8 mouse cellular contexts compared by ENCODE assay signal in genomic region chr13:47104856-47105541, GRCm38 (mm10). TPM values are rescaled to one million over a fixed set of nuclear protein-coding genes. Genes with fewer than 3 reads are reported as not detected.
DNase-seq lines count a peak whose midpoint lies in the region; ATAC-seq lines count a peak whose summit lies in the region.

No protein-coding gene starts in this region.

- intact Hi-C loops in left cerebral cortex, postnatal 10 days (cut with DNase I): no loop called here

- peak; percentile 14 to 44 for DNase-seq in left cerebral cortex, postnatal 10 days (ENCODE audit: extremely low spot score in 1 of 2, low spot score in 2 of 2)
- DNase-seq in left cerebral cortex, adult 8-10 months (ENCODE audit: low spot score in 2 of 2): no peak
- peak; percentile 12 for DNase-seq in adrenal gland, postnatal 25 days
- peak; percentile 60 for DNase-seq in induced T-regulatory cell, adult 2 months (ENCODE audit: low read depth)
- DNase-seq in frontal cortex, postnatal 10 days (ENCODE audit: low spot score in 2 of 2): no peak

- H3K4me3 ChIP-seq in forebrain, embryonic 13.5 days: peak overlapping the region; percentile 98
- H3K4me3 ChIP-seq in liver, embryonic 15.5 days (replicated peaks): peak overlapping the region; percentile 99
- peak overlapping the region; percentile 95 for H3K4me3 ChIP-seq in neural tube, embryonic 12.5 days

- under 1% methylated on average over 25 of the region's 25 CpGs for WGBS in forebrain, embryonic 13.5 days
- WGBS in liver, embryonic 15.5 days (ENCODE audit: insufficient replicate concordance): under 1% methylated on average over 25 of the region's 25 CpGs
- WGBS in neural tube, embryonic 12.5 days: under 1% methylated on average over 25 of the region's 25 CpGs

- H3K27ac ChIP-seq in forebrain, embryonic 13.5 days: peak overlapping the region; percentile 100
- peak overlapping the region; percentile 100 for H3K27ac ChIP-seq in liver, embryonic 15.5 days (replicated peaks)
- H3K27ac ChIP-seq in neural tube, embryonic 12.5 days: no peak overlapping the region; the same call in 1 of the 2 replicates

- H3K9me3 ChIP-seq in forebrain, embryonic 13.5 days (replicated peaks): no peaks in the 10 kb centered on the region
- no peaks in the 10 kb centered on the region for H3K9me3 ChIP-seq in liver, embryonic 15.5 days (replicated peaks)
- H3K9me3 ChIP-seq in neural tube, embryonic 12.5 days: no peaks in the 10 kb centered on the region

- peak overlapping the region; percentile 77 for H3K4me2 ChIP-seq in forebrain, embryonic 13.5 days
- H3K4me2 ChIP-seq in liver, embryonic 15.5 days: peak overlapping the region; percentile 78
- H3K4me2 ChIP-seq in neural tube, embryonic 12.5 days (replicated peaks): peak overlapping the region; percentile 68

- H3K36me3 ChIP-seq in forebrain, embryonic 13.5 days (ENCODE audit: poor library complexity, severe bottlenecking): peaks cover 11% of the 10 kb centered on the region
- H3K36me3 ChIP-seq in liver, embryonic 15.5 days (replicated peaks): peaks cover 33% of the 10 kb centered on the region
- H3K36me3 ChIP-seq in neural tube, embryonic 12.5 days: peaks cover 8% of the 10 kb centered on the region

- ATAC-seq in forebrain, embryonic 13.5 days: no peak
- no peak for ATAC-seq in liver, embryonic 15.5 days (ENCODE audit: insufficient read depth)
- ATAC-seq in neural tube, embryonic 12.5 days (ENCODE audit: low FRiP score, low read depth): no peak

- H3K9ac ChIP-seq in forebrain, embryonic 13.5 days: peak overlapping the region; percentile 98
- H3K9ac ChIP-seq in liver, embryonic 15.5 days: peak overlapping the region; percentile 100
- H3K9ac ChIP-seq in neural tube, embryonic 12.5 days: peak overlapping the region; percentile 90

- H3K27me3 ChIP-seq in forebrain, embryonic 13.5 days: no peaks in the 10 kb centered on the region
- H3K27me3 ChIP-seq in liver, embryonic 15.5 days: no peaks in the 10 kb centered on the region
- no peaks in the 10 kb centered on the region for H3K27me3 ChIP-seq in neural tube, embryonic 12.5 days (replicated peaks)

- H3K4me1 ChIP-seq in forebrain, embryonic 13.5 days: peaks cover 29% of the 10 kb centered on the region
- H3K4me1 ChIP-seq in liver, embryonic 15.5 days (replicated peaks): peaks cover 53% of the 10 kb centered on the region
- H3K4me1 ChIP-seq in neural tube, embryonic 12.5 days: peaks cover 15% of the 10 kb centered on the region

RNA-seq across cellular contexts. Expression of gene Dek, which starts 1.0 kb away (rescaled TPM):
- total RNA-seq in left cerebral cortex, postnatal 10 days (2021): 10 to 100 TPM; 56.2 to 56.8 TPM
- total RNA-seq in left cerebral cortex, adult 8-10 months (2022): 10 to 100 TPM; 53.1 to 58.2 (median 56.6) TPM
- total RNA-seq in adrenal gland, postnatal 25 days (2021): 80.0 and 81.6 TPM in 2 replicates
- 336 and 341 TPM in 2 replicates for polyA plus RNA-seq in forebrain, embryonic 13.5 days (2015; fragmentation: Nextera tagmentation; extraction: Ambion mirVana)
- 317 and 361 TPM in 2 replicates for polyA plus RNA-seq in liver, embryonic 15.5 days (2015; fragmentation: Nextera tagmentation; extraction: Ambion mirVana)
- polyA plus RNA-seq in neural tube, embryonic 12.5 days (2016; fragmentation: Nextera tagmentation; extraction: Ambion mirVana): 224 and 242 TPM in 2 replicates

RNA-seq across cellular contexts. Expression of gene Rnf144b, which starts 17.5 kb away (rescaled TPM):
- 10 to 100 TPM; 15.0 to 16.1 TPM for total RNA-seq in left cerebral cortex, postnatal 10 days (2021)
- total RNA-seq in left cerebral cortex, adult 8-10 months (2022): 10 to 100 TPM; 23.9 to 28.6 (median 26.7) TPM
- total RNA-seq in adrenal gland, postnatal 25 days (2021): 2.8 and 3.9 TPM in 2 replicates
- 0.19 and 0.33 TPM in 2 replicates for polyA plus RNA-seq in forebrain, embryonic 13.5 days (2015; fragmentation: Nextera tagmentation; extraction: Ambion mirVana)
- polyA plus RNA-seq in liver, embryonic 15.5 days (2015; fragmentation: Nextera tagmentation; extraction: Ambion mirVana): 1.8 and 2.1 TPM in 2 replicates
- 0.84 and 1.0 TPM in 2 replicates for polyA plus RNA-seq in neural tube, embryonic 12.5 days (2016; fragmentation: Nextera tagmentation; extraction: Ambion mirVana)

Comparison
In these comparisons a context has a peak if more than half of its experiments do, and no peak if none do; other contexts are left out.
1. DNase-seq: peak in left cerebral cortex, postnatal 10 days (2 of 2), adrenal gland, postnatal 25 days (single experiment) and induced T-regulatory cell, adult 2 months (single experiment); none in left cerebral cortex, adult 8-10 months (0 of 2) and frontal cortex, postnatal 10 days (0 of 2).
2. Peak in every context shown above with its lines, with median percentiles within 50 percentile points of each other: H3K4me2 ChIP-seq, H3K4me3 ChIP-seq and H3K9ac ChIP-seq.